Mouse (Mus musculus) neural tube, embryonic 14.5 days (tissue): ENCODE results near the gene Sorbs1. TPM values are rescaled to one million over a fixed set of nuclear protein-coding genes. Genes with fewer than 3 reads are reported as not detected.

Experiments used
- ATAC-seq: fragments of 200-750 bp; cut with Nextera tagmentation; 2 replicates; pipeline ENCODE4 v1.8.0; 2017; ENCODE audit warnings: low read depth, mild to moderate bottlenecking, moderate TSS enrichment, moderate library complexity
- H3K27ac ChIP-seq: fragments of 300-500 bp; sonication (generic); 2 replicates; pipeline ENCODE4 v1.5.1; 2014; ENCODE audit warnings: low read depth, mild to moderate bottlenecking, control low read depth, low read length, moderate library complexity, mixed read lengths
- H3K27me3 ChIP-seq: fragments of 300-500 bp; sonication (generic); 2 replicates; pipeline ENCODE4 v1.6.1; 2014; ENCODE audit warnings: low read length; ENCODE audit not compliant: control insufficient read depth, insufficient read depth
- H3K36me3 ChIP-seq: fragments of 300-500 bp; sonication (generic); 2 replicates; pipeline ENCODE4 v1.6.1; 2014; ENCODE audit warnings: low read length, mixed read lengths; ENCODE audit not compliant: control insufficient read depth, insufficient read depth
- H3K4me1 ChIP-seq: fragments of 300-500 bp; sonication (generic); 2 replicates; pipeline ENCODE4 v1.6.1; 2014; ENCODE audit warnings: low read length; ENCODE audit not compliant: control insufficient read depth, insufficient read depth
- H3K4me2 ChIP-seq: fragments of 300-500 bp; sonication (generic); 2 replicates; pipeline ENCODE4 v1.6.1; 2014; ENCODE audit warnings: mild to moderate bottlenecking, low read depth, low read length, control low read depth
- H3K4me3 ChIP-seq: fragments of 300-500 bp; sonication (generic); 2 replicates; pipeline ENCODE4 v1.5.1; 2014; ENCODE audit warnings: low read depth, low read length, control low read depth, mixed read lengths
- H3K9ac ChIP-seq: fragments of 300-500 bp; sonication (generic); replicated peaks from 2 replicates; pipeline ENCODE4 v1.6.1; 2014; ENCODE audit warnings: low read depth, mild to moderate bottlenecking, control low read depth, low read length, mixed read lengths
- H3K9me3 ChIP-seq: fragments of 300-500 bp; sonication (generic); 2 replicates; pipeline ENCODE4 v1.6.1; 2016; ENCODE audit warnings: low read length; ENCODE audit not compliant: control insufficient read depth
- WGBS: fragments of 180-500 bp; shearing (Covaris S2); extraction: QIAGEN DNeasy Blood & Tissue Kit; methylation state at CpG from one replicate; pipeline ENCODE4 v1.1.7; 2014; 5-methylcytosine and 5-hydroxymethylcytosine counted together
- polyA plus RNA-seq: library from polyadenylated mRNA; unstranded; fragments of >200 nt; fragmentation: Nextera tagmentation; extraction: Ambion mirVana; gene quantifications from 2 replicates; pipeline ENCODE4 v1.2.1, GENCODE M21; 2014

Gene Sorbs1
- polyA plus RNA-seq, 1 experiment from 2014 or later = 117 TPM

- Histone ChIP-seq H3K9me3 (no peaks in the 10 kb centered on the region), H3K4me3 (no peak overlapping the region), H3K4me2 (no peak overlapping the region), H3K36me3 (peaks cover 34% of the 10 kb centered on the region), H3K27ac (no peak overlapping the region), H3K27me3 (no peaks in the 10 kb centered on the region), H3K9ac (no peak overlapping the region), H3K4me1 (no peaks in the 10 kb centered on the region)
- WGBS = 88% methylated on average over 15 of the region's 15 CpGs
- no peak for ATAC-seq
Observed at GRCm38 (mm10) chr19:40310410-40311130, 203.0 kb downstream of the Sorbs1 start.

GRCm38 (mm10) chr19:40309911-40310310, 203.7 kb downstream of the Sorbs1 start:
- Histone ChIP-seq H3K4me3 (no peak overlapping the region), H3K4me2 (no peak overlapping the region), H3K9me3 (no peaks in the 10 kb centered on the region), H3K27me3 (no peaks in the 10 kb centered on the region), H3K9ac (no peak overlapping the region), H3K27ac (no peak overlapping the region), H3K36me3 (peaks cover 34% of the 10 kb centered on the region), H3K4me1 (no peaks in the 10 kb centered on the region)
- ATAC-seq = no peak
- 95% methylated on average over 12 of the region's 12 CpGs for WGBS

- H3K4me1 ChIP-seq = no peaks in the 10 kb centered on the region
- no peak overlapping the region for H3K9ac ChIP-seq
- WGBS = 88% methylated on average over 7 of the region's 7 CpGs
- no peak for ATAC-seq
- H3K4me3 ChIP-seq = no peak overlapping the region
- H3K27ac ChIP-seq = no peak overlapping the region
- peaks cover 27% of the 10 kb centered on the region for H3K36me3 ChIP-seq
- no peaks in the 10 kb centered on the region for H3K27me3 ChIP-seq
- no peak overlapping the region for H3K4me2 ChIP-seq
- H3K9me3 ChIP-seq = no peaks in the 10 kb centered on the region
Observed at GRCm38 (mm10) chr19:40307550-40307949, 206.0 kb downstream of the Sorbs1 start.

GRCm38 (mm10) chr19:40306631-40307030, 206.9 kb downstream of the Sorbs1 start:
- no peaks in the 10 kb centered on the region for H3K27me3 ChIP-seq
- H3K27ac ChIP-seq = no peak overlapping the region
- H3K36me3 ChIP-seq = peaks cover 25% of the 10 kb centered on the region
- no peak overlapping the region for H3K9ac ChIP-seq
- H3K4me1 ChIP-seq = no peaks in the 10 kb centered on the region
- no peak overlapping the region for H3K4me2 ChIP-seq
- no peak overlapping the region for H3K4me3 ChIP-seq
- ATAC-seq = no peak
- H3K9me3 ChIP-seq = no peaks in the 10 kb centered on the region
- WGBS = 66% methylated on average over 2 of the region's 2 CpGs

GRCm38 (mm10) chr19:40305456-40305855, 208.1 kb downstream of the Sorbs1 start:
- H3K27ac ChIP-seq = no peak overlapping the region
- H3K4me1 ChIP-seq = no peaks in the 10 kb centered on the region
- WGBS = 84% methylated on average over 7 of the region's 7 CpGs
- no peaks in the 10 kb centered on the region for H3K27me3 ChIP-seq
- no peak overlapping the region for H3K4me3 ChIP-seq
- ATAC-seq = no peak
- H3K9ac ChIP-seq = no peak overlapping the region
- H3K4me2 ChIP-seq = no peak overlapping the region
- no peaks in the 10 kb centered on the region for H3K9me3 ChIP-seq
- H3K36me3 ChIP-seq = peaks cover 15% of the 10 kb centered on the region

GRCm38 (mm10) chr19:40302916-40303315, 210.7 kb downstream of the Sorbs1 start:
- H3K27me3 ChIP-seq = no peaks in the 10 kb centered on the region
- peaks cover 7% of the 10 kb centered on the region; the same call in 1 of the 2 replicates for H3K36me3 ChIP-seq
- no peak overlapping the region for H3K27ac ChIP-seq
- H3K4me3 ChIP-seq = no peak overlapping the region
- no peak overlapping the region for H3K9ac ChIP-seq
- no peaks in the 10 kb centered on the region for H3K9me3 ChIP-seq
- no peak for ATAC-seq
- 91% methylated on average over 9 of the region's 9 CpGs for WGBS
- H3K4me1 ChIP-seq = peaks cover 5% of the 10 kb centered on the region; the same call in 1 of the 2 replicates
- no peak overlapping the region for H3K4me2 ChIP-seq

GRCm38 (mm10) chr19:40302477-40302876, 211.1 kb downstream of the Sorbs1 start:
- no peak overlapping the region for H3K27ac ChIP-seq
- H3K27me3 ChIP-seq = no peaks in the 10 kb centered on the region
- ATAC-seq = no peak
- no peaks in the 10 kb centered on the region for H3K9me3 ChIP-seq
- WGBS = 91% methylated on average over 5 of the region's 5 CpGs
- peaks cover 5% of the 10 kb centered on the region; the same call in 1 of the 2 replicates for H3K4me1 ChIP-seq
- H3K36me3 ChIP-seq = peaks cover 8% of the 10 kb centered on the region; the same call in 1 of the 2 replicates
- no peak overlapping the region for H3K4me2 ChIP-seq
- H3K9ac ChIP-seq = no peak overlapping the region
- H3K4me3 ChIP-seq = no peak overlapping the region

GRCm38 (mm10) chr19:40299983-40300759, 213.4 kb downstream of the Sorbs1 start:
- peaks cover 6% of the 10 kb centered on the region; the same call in 1 of the 2 replicates for H3K36me3 ChIP-seq
- 67% methylated on average over 12 of the region's 12 CpGs for WGBS
- no peak overlapping the region for H3K9ac ChIP-seq
- no peaks in the 10 kb centered on the region for H3K9me3 ChIP-seq
- H3K27ac ChIP-seq = no peak overlapping the region
- H3K4me1 ChIP-seq = peaks cover 5% of the 10 kb centered on the region; the same call in 1 of the 2 replicates
- no peak overlapping the region for H3K4me3 ChIP-seq
- ATAC-seq = peak; percentile 54; the same call in 1 of the 2 replicates
- no peaks in the 10 kb centered on the region for H3K27me3 ChIP-seq
- no peak overlapping the region for H3K4me2 ChIP-seq

GRCm38 (mm10) chr19:40299182-40299581, 214.4 kb downstream of the Sorbs1 start:
- Histone ChIP-seq H3K36me3 (peaks cover 10% of the 10 kb centered on the region; the same call in 1 of the 2 replicates), H3K9ac (no peak overlapping the region), H3K27me3 (no peaks in the 10 kb centered on the region), H3K9me3 (no peaks in the 10 kb centered on the region), H3K27ac (0 out of 2 replicates have a peak overlapping the region, but pooled peaks have one; percentile 29), H3K4me2 (no peak overlapping the region; the same call in 1 of the 2 replicates), H3K4me1 (peaks cover 5% of the 10 kb centered on the region; the same call in 1 of the 2 replicates), H3K4me3 (no peak overlapping the region)
- peak; percentile 48; the same call in 1 of the 2 replicates for ATAC-seq
- WGBS = 44% methylated on average over 6 of the region's 6 CpGs
